Mouse (Mus musculus): ENCODE measurements around the gene Cul7. TPM values are rescaled to one million over a fixed set of nuclear protein-coding genes. Genes with fewer than 3 reads are reported as not detected.
A peak's percentile ranks its signal among the peaks of the same experiment; 100 is the strongest.

Gene Cul7
- polyA plus RNA-seq, 1 experiment from 2014 or later, result 41.4 TPM

DNA sequence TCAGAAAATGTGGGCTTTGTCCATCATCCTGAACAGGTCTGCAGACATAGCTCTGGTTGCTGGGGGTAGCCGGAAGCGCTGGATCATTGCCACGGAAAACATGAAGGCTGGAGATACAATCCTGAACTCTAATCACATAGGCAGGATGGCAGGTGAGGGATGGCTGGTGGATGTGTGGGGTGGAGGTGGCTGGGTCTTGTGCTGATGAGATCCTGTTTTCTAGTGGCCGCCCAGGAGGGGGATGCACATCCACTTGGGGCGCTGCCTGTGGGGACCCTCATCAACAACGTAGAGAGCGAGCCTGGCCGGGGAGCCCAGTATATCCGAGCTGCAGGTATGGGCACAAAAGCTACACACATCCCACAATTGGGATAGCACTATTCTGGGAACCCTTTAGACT lies 1.7 kb upstream of the Cul7 start:
- Histone ChIP-seq H3K4me2 (no peak overlapping the region), H3K4me1 (peaks cover 59% of the 10 kb centered on the region), H3K9ac (no peak overlapping the region), H3K9me3 (no peaks in the 10 kb centered on the region), H3K27me3 (replicated peaks) (no peaks in the 10 kb centered on the region), H3K36me3 (peaks cover 33% of the 10 kb centered on the region), H3K27ac (replicated peaks) (no peak overlapping the region), H3K4me3 (no peak overlapping the region)
- 90% methylated on average over 9 of the region's 9 CpGs for WGBS
- ATAC-seq (ENCODE audit: extremely low read depth, insufficient number of reproducible peaks, low FRiP score, low TSS enrichment), result no peak

DNA sequence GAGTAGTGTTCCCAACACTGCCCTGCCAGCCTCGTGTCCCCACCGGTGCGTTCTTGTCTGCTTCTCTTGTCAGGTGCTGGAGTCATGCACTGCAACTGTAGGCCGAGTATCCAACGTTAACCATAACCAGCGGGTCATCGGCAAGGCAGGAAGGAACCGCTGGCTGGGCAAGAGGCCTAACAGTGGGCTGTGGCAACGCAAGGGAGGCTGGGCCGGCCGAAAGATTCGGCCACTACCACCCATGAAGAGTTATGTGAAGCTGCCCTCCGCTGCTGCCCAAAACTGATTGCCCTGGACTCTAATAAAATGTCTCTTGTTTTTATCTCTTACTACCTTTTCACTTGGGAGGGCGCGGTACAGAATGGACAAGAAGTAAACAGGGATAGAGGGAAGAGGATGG lies 326 bp upstream of the Cul7 start:
- peak overlapping the region; percentile 97 for H3K9ac ChIP-seq
- ATAC-seq (ENCODE audit: extremely low read depth, insufficient number of reproducible peaks, low FRiP score, low TSS enrichment), result no peak
- no peaks in the 10 kb centered on the region for H3K9me3 ChIP-seq
- peak overlapping the region; percentile 80 for H3K4me3 ChIP-seq
- 31% methylated on average over 15 of the region's 15 CpGs for WGBS
- H3K27me3 ChIP-seq (replicated peaks), result no peaks in the 10 kb centered on the region
- H3K36me3 ChIP-seq, result peaks cover 46% of the 10 kb centered on the region
- peak overlapping the region; percentile 80 for H3K4me2 ChIP-seq
- H3K27ac ChIP-seq (replicated peaks), result peak overlapping the region; percentile 98
- H3K4me1 ChIP-seq, result peaks cover 53% of the 10 kb centered on the region

DNA sequence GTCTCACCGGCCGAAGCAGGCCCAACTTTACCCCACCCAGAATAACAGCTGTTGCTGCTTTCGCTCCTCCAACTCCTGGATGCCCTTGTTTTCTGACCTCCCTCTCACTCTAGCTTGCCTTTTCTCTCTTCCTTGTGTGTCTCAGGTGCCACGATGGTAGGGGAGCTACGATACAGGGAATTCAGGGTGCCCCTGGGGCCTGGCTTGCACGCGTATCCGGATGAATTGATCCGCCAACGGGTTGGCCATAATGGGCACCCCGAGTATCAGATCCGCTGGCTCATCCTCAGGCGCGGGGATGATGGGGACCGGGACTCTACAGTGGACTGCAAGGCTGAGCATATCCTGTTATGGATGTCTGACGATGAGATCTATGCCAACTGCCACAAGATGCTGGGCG lies 1.2 kb downstream of the Cul7 start:
- Histone ChIP-seq H3K36me3 (peaks cover 59% of the 10 kb centered on the region), H3K9ac (peak overlapping the region; percentile 97), H3K9me3 (no peaks in the 10 kb centered on the region), H3K27ac (replicated peaks) (peak overlapping the region; percentile 98), H3K4me2 (peak overlapping the region; percentile 80), H3K27me3 (replicated peaks) (no peaks in the 10 kb centered on the region), H3K4me1 (peaks cover 51% of the 10 kb centered on the region), H3K4me3 (peak overlapping the region; percentile 80)
- WGBS, result 65% methylated on average over 17 of the region's 17 CpGs
- no peak for ATAC-seq (ENCODE audit: extremely low read depth, insufficient number of reproducible peaks, low FRiP score, low TSS enrichment)

DNA sequence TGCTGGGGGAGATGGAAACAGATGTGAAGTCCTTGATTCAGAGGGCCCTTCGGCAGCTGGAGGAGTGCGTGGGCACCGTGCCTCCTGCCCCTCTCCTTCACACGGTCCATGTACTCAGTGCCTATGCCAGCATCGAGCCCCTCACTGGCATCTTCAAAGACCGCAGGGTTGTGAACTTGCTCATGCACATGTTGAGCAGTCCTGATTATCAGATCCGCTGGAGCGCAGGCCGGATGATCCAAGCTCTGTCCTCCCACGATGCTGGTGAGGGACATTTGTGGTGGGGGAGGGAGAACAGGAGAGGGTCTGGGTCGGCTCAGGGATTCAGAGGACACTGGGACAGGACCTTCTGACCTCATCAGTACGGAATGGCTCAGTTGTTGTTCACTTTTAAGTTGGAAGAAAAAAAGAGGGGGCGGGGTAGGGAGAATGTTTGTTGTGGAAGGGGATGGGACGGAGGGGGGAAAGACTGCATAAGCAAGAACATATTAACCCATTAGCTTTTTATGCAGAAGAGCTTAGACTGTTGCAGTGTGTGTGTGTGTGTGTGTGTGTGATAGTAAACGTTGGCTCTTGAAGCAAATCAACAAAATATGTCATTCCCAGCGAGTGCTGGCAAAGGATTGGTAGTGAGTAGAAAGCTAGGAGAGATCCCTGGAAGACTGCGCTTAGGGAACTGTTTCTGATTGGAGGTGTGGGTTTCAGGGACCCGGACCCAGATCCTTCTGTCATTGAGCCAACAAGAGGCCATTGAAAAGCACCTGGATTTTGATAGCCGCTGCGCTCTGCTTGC lies 1.8 kb downstream of the Cul7 start:
- H3K27ac ChIP-seq (replicated peaks), result peak overlapping the region; percentile 98
- peak overlapping the region; percentile 97 for H3K9ac ChIP-seq
- peaks cover 65% of the 10 kb centered on the region for H3K36me3 ChIP-seq
- 55% methylated on average over 20 of the region's 20 CpGs for WGBS
- H3K27me3 ChIP-seq (replicated peaks), result no peaks in the 10 kb centered on the region
- no peak for ATAC-seq (ENCODE audit: extremely low read depth, insufficient number of reproducible peaks, low FRiP score, low TSS enrichment)
- H3K4me3 ChIP-seq, result peak overlapping the region; percentile 80
- H3K4me2 ChIP-seq, result peak overlapping the region; percentile 80
- H3K4me1 ChIP-seq, result peaks cover 46% of the 10 kb centered on the region
- no peaks in the 10 kb centered on the region for H3K9me3 ChIP-seq

DNA sequence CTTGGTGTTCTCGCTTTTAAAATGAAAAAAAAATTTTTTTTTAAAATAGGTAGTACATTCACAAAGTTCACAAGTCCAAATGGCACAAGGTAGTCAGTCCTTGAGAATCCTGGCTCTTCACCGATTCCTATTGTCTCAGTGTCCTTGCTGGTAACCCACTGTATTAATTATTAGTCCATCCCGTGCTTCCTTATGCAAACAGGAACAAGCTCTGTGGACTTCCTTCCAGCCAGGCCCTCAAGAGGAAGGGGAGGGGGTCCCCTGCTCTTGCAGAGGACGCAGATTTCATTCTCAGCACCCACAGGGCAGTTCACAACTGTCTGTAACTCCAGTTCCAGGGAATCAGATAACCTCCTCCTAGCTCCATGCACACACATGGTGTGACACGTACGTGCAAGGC lies 5.9 kb downstream of the Cul7 start:
- WGBS, result 68% methylated on average over 6 of the region's 6 CpGs
- no peak for ATAC-seq (ENCODE audit: extremely low read depth, insufficient number of reproducible peaks, low FRiP score, low TSS enrichment)
- no peak overlapping the region for H3K4me3 ChIP-seq
- H3K9me3 ChIP-seq, result no peaks in the 10 kb centered on the region
- H3K36me3 ChIP-seq, result peaks cover 88% of the 10 kb centered on the region
- H3K4me2 ChIP-seq, result no peak overlapping the region
- no peak overlapping the region for H3K9ac ChIP-seq
- H3K4me1 ChIP-seq, result peaks cover 30% of the 10 kb centered on the region
- no peaks in the 10 kb centered on the region for H3K27me3 ChIP-seq (replicated peaks)
- no peak overlapping the region for H3K27ac ChIP-seq (replicated peaks)

DNA sequence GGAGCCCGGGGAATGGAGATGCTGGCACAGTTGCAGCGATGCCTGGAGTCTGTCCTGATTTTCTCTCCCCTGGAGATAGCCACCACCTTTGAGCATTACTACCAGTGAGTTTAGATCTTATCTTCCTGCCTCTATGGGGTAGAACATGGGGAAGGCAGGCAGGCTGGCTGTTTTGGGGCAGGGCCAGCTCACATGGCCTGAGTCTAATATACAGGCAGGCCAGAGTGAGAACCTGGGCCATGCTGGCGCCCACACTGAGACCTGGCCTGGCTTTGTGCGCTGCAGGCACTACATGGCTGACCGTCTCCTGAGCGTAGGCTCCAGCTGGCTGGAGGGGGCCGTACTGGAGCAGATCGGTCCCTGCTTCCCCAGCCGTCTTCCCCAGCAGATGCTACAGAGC lies 11.2 kb downstream of the Cul7 start:
- no peaks in the 10 kb centered on the region for H3K9me3 ChIP-seq
- no peak overlapping the region for H3K27ac ChIP-seq (replicated peaks)
- no peaks in the 10 kb centered on the region for H3K27me3 ChIP-seq (replicated peaks)
- no peaks in the 10 kb centered on the region for H3K4me1 ChIP-seq
- peaks cover 100% of the 10 kb centered on the region for H3K36me3 ChIP-seq
- 88% methylated on average over 9 of the region's 9 CpGs for WGBS
- ATAC-seq (ENCODE audit: extremely low read depth, insufficient number of reproducible peaks, low FRiP score, low TSS enrichment), result no peak
- no peak overlapping the region for H3K9ac ChIP-seq
- no peak overlapping the region for H3K4me2 ChIP-seq
- H3K4me3 ChIP-seq, result no peak overlapping the region

DNA sequence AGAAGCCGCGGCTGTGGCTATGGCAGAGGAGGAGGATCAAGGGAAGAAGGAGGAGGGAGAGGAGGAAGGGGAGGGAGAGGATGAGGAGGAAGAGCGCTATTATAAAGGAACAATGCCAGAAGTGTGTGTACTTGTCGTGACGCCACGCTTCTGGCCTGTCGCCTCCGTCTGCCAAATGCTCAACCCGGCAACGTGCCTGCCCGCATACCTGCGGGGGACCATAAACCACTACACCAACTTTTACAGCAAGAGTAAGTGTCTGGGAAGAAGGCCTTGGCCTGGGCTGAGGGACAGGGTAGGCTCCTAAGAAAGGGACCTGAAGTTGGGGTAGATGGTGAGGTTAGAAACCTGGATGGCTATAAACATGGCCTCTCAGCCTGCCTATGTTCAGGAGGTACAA lies 11.8 kb downstream of the Cul7 start:
- H3K4me1 ChIP-seq, result no peaks in the 10 kb centered on the region
- no peaks in the 10 kb centered on the region for H3K27me3 ChIP-seq (replicated peaks)
- 88% methylated on average over 12 of the region's 12 CpGs for WGBS
- H3K9ac ChIP-seq, result no peak overlapping the region
- H3K9me3 ChIP-seq, result no peaks in the 10 kb centered on the region
- no peak for ATAC-seq (ENCODE audit: extremely low read depth, insufficient number of reproducible peaks, low FRiP score, low TSS enrichment)
- no peak overlapping the region for H3K27ac ChIP-seq (replicated peaks)
- H3K36me3 ChIP-seq, result peaks cover 100% of the 10 kb centered on the region
- no peak overlapping the region for H3K4me3 ChIP-seq
- H3K4me2 ChIP-seq, result no peak overlapping the region

DNA sequence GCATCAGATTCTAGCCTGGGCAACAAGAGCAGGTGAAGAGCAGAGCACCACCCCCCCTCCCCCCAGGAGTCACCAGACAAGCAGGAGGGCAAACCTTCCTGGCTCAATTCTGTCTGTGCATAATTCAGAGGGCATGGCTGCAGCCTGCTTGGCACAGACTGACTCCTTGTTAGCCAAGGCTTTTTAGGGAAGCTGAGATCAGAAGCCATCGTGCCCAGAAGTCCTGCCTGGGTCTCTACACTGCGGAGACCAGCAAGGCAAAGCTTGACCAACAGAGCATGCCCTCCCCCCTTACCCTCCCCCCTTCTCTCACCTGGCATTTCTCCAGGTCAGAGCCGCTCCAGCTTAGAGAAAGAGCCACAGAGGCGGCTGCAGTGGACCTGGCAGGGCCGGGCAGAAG lies 12.6 kb downstream of the Cul7 start:
- WGBS, result 87% methylated on average over 5 of the region's 5 CpGs
- no peak overlapping the region for H3K4me3 ChIP-seq
- no peaks in the 10 kb centered on the region for H3K4me1 ChIP-seq
- no peak for ATAC-seq (ENCODE audit: extremely low read depth, insufficient number of reproducible peaks, low FRiP score, low TSS enrichment)
- H3K27ac ChIP-seq (replicated peaks), result no peak overlapping the region
- no peaks in the 10 kb centered on the region for H3K9me3 ChIP-seq
- H3K4me2 ChIP-seq, result no peak overlapping the region
- no peaks in the 10 kb centered on the region for H3K27me3 ChIP-seq (replicated peaks)
- H3K9ac ChIP-seq, result no peak overlapping the region; the same call in 1 of the 2 replicates
- H3K36me3 ChIP-seq, result peaks cover 100% of the 10 kb centered on the region

DNA sequence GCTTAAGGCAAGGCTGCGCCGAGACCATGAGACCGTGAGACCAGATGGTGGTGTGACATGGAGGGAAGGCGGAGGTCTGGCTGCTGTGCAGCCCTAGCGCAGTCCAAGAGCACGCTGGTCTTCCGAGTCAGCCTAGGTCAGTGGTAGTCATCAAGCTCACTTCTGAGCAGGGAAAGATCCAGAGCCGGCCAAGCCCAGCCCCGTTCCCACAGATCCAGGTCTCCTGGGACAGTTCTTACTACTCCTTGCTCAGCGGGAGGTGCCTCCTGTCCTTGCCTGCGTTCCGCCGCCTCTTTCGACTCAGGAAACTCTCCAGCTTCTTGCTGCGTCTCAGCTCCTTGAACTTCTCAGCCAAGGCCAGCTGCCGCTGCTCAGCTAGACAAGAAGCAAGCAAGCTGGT lies 17.6 kb downstream of the Cul7 start:
- Histone ChIP-seq H3K27ac (replicated peaks) (no peak overlapping the region), H3K36me3 (peaks cover 93% of the 10 kb centered on the region), H3K9me3 (no peaks in the 10 kb centered on the region), H3K4me1 (peaks cover 1% of the 10 kb centered on the region; the same call in 1 of the 2 replicates), H3K4me3 (no peak overlapping the region), H3K9ac (no peak overlapping the region), H3K4me2 (no peak overlapping the region), H3K27me3 (replicated peaks) (no peaks in the 10 kb centered on the region)
- ATAC-seq (ENCODE audit: extremely low read depth, insufficient number of reproducible peaks, low FRiP score, low TSS enrichment), result no peak
- 81% methylated on average over 16 of the region's 16 CpGs for WGBS

DNA sequence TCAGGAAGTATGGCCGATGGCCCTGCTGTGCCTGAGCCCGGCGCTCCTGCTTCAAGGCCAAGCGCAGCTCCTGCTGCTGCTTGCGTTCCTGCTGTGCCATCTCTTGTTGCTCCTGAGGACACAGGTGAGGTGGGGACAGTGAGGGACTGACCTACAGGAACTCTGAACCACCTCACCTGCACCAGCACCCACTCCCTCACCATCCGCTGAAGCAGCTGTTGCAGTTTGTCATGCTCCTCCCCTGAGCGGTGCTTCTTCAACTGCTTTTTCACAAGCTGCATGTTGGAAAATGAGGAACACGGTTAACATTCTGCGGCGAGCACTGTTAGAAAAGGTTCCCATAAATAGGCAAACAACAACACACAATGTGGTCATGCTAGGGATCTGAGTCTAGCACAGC lies 19.8 kb downstream of the Cul7 start:
- H3K4me2 ChIP-seq, result no peak overlapping the region
- 93% methylated on average over 10 of the region's 10 CpGs for whole genome bisulfite sequencing
- peaks cover 77% of the 10 kb centered on the region for H3K36me3 ChIP-seq
- peaks cover 17% of the 10 kb centered on the region for H3K4me1 ChIP-seq
- H3K9ac ChIP-seq, result no peak overlapping the region
- H3K27ac ChIP-seq (replicated peaks), result no peak overlapping the region
- H3K27me3 ChIP-seq (replicated peaks), result no peaks in the 10 kb centered on the region
- H3K4me3 ChIP-seq, result no peak overlapping the region
- ATAC-seq (ENCODE audit: extremely low read depth, insufficient number of reproducible peaks, low FRiP score, low TSS enrichment), result no peak
- no peaks in the 10 kb centered on the region for H3K9me3 ChIP-seq

DNA sequence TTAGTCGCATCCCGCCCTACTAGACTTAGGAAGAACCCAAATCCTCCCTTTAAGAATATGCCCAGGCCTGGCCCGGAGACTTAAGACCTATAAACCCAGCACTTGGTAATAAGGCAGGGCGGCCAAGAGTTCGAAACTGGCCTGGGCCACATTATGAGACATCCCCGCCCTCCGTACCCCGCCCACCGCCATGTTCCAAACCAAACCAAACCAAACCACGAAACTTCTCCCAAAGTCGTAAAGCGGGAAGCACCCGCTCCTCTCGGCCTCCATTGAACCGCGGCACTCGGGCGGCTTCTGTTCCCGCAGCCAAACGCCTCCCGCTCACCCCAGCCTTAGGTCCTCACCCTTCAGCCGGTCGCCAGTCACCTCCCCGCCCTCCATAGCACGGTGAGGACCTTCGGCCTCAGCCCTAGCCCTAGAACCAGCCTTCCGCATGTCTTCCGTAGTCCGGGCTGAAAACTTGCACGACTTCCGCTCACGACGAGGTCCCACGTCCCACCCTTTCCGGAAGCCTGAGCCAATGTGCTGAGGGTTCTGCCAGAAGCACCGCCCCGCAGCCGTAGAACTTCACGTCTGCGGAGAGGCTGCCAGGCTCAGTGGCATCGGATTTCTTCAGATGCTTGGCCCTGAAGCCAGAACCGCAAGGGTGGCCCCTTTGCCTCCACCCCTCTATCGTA lies 23.9 kb downstream of the Cul7 start, which contains the start of gene Rrp36:
TSS of gene Rrp36 (minus strand) at position 503 of the 680 bp plus-strand sequence.
- WGBS, result under 1% methylated on average over 43 of the region's 43 CpGs

More for the DNA sequence above, 23.9 kb downstream of the Cul7 start, which contains the start of gene Rrp36:
- H3K36me3 ChIP-seq, result peaks cover 71% of the 10 kb centered on the region
- H3K9me3 ChIP-seq, result no peaks in the 10 kb centered on the region
- H3K4me3 ChIP-seq, result peak within 1 kb of the TSS; percentile 83
- H3K4me2 ChIP-seq, result peak within 1 kb of the TSS; percentile 81
- no peaks in the 10 kb centered on the region for H3K27me3 ChIP-seq (replicated peaks)
- H3K9ac ChIP-seq, result peak within 1 kb of the TSS; percentile 92
- peak within 1 kb of the TSS; percentile 85 for H3K27ac ChIP-seq (replicated peaks)
- ATAC-seq (ENCODE audit: extremely low read depth, insufficient number of reproducible peaks, low FRiP score, low TSS enrichment), result peak; percentile 77
- peaks cover 36% of the 10 kb centered on the region for H3K4me1 ChIP-seq

All from heart, embryonic 13.5 days (tissue).